Mouse (Mus musculus) forebrain, embryonic 16.5 days (tissue): ENCODE results near the gene Nsun2. TPM values are rescaled to one million over a fixed set of nuclear protein-coding genes. Genes with fewer than 3 reads are reported as not detected.

ENCODE experiments used
- ATAC-seq: fragments of 200-750 bp; cut with Nextera tagmentation; 2 replicates; pipeline ENCODE4 v1.8.0; 2017; ENCODE audit warnings: mild to moderate bottlenecking, moderate library complexity
- H3K27ac ChIP-seq: fragments of 300-500 bp; sonication (generic); 2 replicates; pipeline ENCODE4 v1.5.1; 2014; ENCODE audit warnings: low read length, control low read depth
- H3K27me3 ChIP-seq: fragments of 300-500 bp; sonication (generic); replicated peaks from 2 replicates; pipeline ENCODE4 v1.6.1; 2014; ENCODE audit warnings: low read length; ENCODE audit not compliant: control insufficient read depth, insufficient read depth
- H3K36me3 ChIP-seq: fragments of 300-500 bp; sonication (generic); 2 replicates; pipeline ENCODE4 v1.6.1; 2014; ENCODE audit not compliant: control insufficient read depth, insufficient read depth
- H3K4me1 ChIP-seq: fragments of 300-500 bp; sonication (generic); replicated peaks from 2 replicates; pipeline ENCODE4 v1.6.1; 2014; ENCODE audit warnings: low read length; ENCODE audit not compliant: control insufficient read depth, insufficient read depth
- H3K4me2 ChIP-seq: fragments of 300-500 bp; sonication (generic); 2 replicates; pipeline ENCODE4 v1.6.1; 2014; ENCODE audit warnings: mild to moderate bottlenecking, low read length, control low read depth
- H3K4me3 ChIP-seq: fragments of 300-500 bp; sonication (generic); replicated peaks from 2 replicates; pipeline ENCODE4 v1.5.1; 2014; ENCODE audit warnings: mild to moderate bottlenecking, low read length, control low read depth
- H3K9ac ChIP-seq: fragments of 300-500 bp; sonication (generic); replicated peaks from 2 replicates; pipeline ENCODE4 v1.6.1; 2014; ENCODE audit warnings: low read depth, low read length, control low read depth
- H3K9me3 ChIP-seq: fragments of 300-500 bp; sonication (generic); 2 replicates; pipeline ENCODE4 v1.6.1; 2016; ENCODE audit warnings: low read length; ENCODE audit not compliant: control insufficient read depth
- WGBS: fragments of 180-500 bp; shearing (Covaris S2); extraction: QIAGEN DNeasy Blood & Tissue Kit; methylation state at CpG from one replicate; pipeline ENCODE4 v1.1.7; 2014; 5-methylcytosine and 5-hydroxymethylcytosine counted together
- polyA plus RNA-seq: library from polyadenylated mRNA; unstranded; fragments of >200 nt; fragmentation: Nextera tagmentation; extraction: Ambion mirVana; gene quantifications from 2 replicates; pipeline ENCODE4 v1.2.1, GENCODE M21; 2015

Nsun2 gene
- polyA plus RNA-seq, 1 experiment from 2014 or later, result 90.8 TPM

DNA sequence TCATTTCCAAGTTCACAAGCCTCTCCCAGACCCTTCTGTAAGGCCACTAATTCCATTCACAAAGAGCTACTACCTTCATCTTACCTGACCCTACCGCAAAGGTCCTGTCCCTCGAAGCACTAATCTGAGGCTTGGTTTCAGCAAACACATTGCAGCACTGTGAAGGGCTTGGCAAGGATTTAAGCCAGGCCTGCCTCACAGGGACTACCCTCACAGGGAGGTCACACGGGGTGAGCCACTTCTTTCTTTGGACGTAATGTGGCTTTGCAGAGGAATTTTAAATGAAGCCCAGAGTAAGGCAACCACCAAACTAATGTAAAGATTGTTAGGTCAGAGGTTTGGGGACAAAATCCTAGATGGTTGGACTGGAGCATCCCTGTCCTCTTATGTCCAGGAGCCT is 107.0 kb downstream of the Nsun2 start:
- no peaks in the 10 kb centered on the region for H3K9me3 ChIP-seq
- no peak overlapping the region for H3K4me2 ChIP-seq
- 83% methylated on average over 4 of the region's 4 CpGs for WGBS
- H3K9ac ChIP-seq, result no peak overlapping the region
- no peak overlapping the region for H3K4me3 ChIP-seq
- no peak for ATAC-seq
- peaks cover 3% of the 10 kb centered on the region for H3K36me3 ChIP-seq
- H3K27me3 ChIP-seq, result no peaks in the 10 kb centered on the region
- no peak overlapping the region for H3K27ac ChIP-seq
- no peaks in the 10 kb centered on the region for H3K4me1 ChIP-seq

- 83% methylated on average over 3 of the region's 3 CpGs for WGBS
- no peak for ATAC-seq
- H3K4me2 ChIP-seq, result no peak overlapping the region
These were observed 107.5 kb downstream of the Nsun2 start for GRCm38 (mm10) chr13:69641017-69641416.

DNA sequence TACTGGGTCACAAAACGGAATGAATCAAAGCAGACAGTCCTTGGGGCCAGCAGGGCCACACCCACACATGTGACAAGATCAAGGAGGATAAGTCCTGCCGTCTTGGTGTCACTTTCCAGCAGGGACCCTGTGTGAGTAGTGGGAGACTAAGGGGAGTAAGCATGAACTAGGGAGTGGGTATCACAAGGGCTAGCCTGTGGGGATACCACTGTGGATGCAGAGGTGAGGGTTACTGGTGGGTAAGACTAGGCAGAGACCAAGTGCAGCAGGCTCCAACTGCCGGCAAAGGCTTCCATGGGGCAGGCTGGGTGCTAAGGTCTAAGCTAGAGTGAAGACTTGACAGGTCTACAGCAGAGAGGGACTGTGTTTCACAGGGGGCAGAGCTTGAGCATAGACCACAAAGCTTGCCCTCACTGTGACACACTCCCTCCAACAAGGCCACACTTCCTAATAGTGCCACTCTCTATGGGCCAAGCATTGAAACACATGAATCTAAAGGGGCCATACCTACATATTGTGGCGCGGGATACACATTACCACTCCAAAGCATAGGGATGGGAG is 109.2 kb downstream of the Nsun2 start:
- Histone ChIP-seq H3K9me3 (no peaks in the 10 kb centered on the region), H3K27ac (no peak overlapping the region), H3K4me3 (no peak overlapping the region), H3K9ac (no peak overlapping the region), H3K27me3 (no peaks in the 10 kb centered on the region), H3K36me3 (no peaks in the 10 kb centered on the region), H3K4me1 (no peaks in the 10 kb centered on the region), H3K4me2 (no peak overlapping the region)
- WGBS, result 81% methylated on average over 5 of the region's 5 CpGs
- ATAC-seq, result no peak

More at GRCm38 (mm10) chr13:69641017-69641416, 107.5 kb downstream of the Nsun2 start:
- H3K9me3 ChIP-seq, result no peaks in the 10 kb centered on the region
- H3K4me3 ChIP-seq, result no peak overlapping the region
- no peaks in the 10 kb centered on the region for H3K4me1 ChIP-seq
- H3K36me3 ChIP-seq, result no peaks in the 10 kb centered on the region
- no peak overlapping the region for H3K9ac ChIP-seq
- no peak overlapping the region for H3K27ac ChIP-seq
- H3K27me3 ChIP-seq, result no peaks in the 10 kb centered on the region

DNA sequence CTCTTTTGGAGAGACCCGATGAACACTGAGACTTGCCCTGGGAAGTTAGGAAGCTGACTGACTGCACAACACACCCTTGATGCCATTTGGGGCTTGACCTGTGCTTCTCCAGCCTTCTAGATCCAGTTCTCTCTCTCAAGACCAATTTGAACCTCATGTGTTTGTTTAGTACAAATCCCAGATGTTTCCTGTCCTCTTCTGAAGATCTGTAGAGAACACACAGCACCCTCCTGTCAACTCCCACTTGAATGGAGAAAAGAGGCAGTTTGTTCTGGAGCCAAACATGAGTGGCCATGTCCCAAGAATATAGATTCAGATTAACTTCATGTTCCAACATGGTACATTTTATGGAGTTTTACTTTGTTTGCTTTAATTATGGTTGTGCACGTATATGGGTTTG is 110.4 kb downstream of the Nsun2 start:
- Histone ChIP-seq H3K4me2 (no peak overlapping the region), H3K27ac (no peak overlapping the region), H3K27me3 (no peaks in the 10 kb centered on the region), H3K9me3 (no peaks in the 10 kb centered on the region), H3K4me3 (no peak overlapping the region), H3K9ac (no peak overlapping the region), H3K36me3 (no peaks in the 10 kb centered on the region), H3K4me1 (no peaks in the 10 kb centered on the region)
- 89% methylated on average over 2 of the region's 2 CpGs for WGBS
- no peak for ATAC-seq

DNA sequence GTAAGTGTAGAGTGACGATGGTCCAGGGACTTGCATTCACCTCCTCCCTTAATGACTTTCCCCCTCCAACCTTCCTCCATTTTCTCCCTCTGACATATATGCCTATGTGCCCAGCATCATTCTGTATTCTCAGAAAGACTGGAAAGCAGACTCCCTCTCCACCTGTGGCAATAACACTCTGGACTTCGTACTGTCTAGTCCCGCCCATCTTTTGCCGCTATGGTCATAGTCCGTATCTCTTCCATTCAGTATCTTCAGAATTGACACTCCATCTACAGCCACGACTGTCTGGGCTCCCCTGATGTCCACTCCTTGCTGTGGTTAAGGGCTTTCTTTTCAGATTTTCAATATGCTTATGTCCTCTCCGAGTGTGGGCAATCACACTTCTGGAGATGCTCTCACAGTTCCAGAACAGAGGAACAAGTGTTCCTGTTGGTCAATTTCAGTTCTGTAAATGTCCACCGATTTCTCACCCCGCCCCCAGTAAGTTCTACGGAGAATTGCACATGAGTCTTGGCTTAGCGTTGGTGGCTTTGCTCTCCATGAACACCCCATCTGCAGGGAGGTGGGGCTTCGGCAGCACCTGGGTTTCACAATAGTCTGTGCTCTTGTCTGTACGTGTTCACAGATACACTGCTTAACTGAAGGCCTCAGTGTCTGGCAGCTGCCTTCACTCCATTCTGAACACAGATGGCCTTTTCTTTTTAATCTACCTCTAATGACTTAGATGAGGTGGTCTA is 111.1 kb downstream of the Nsun2 start:
- Histone ChIP-seq H3K9me3 (no peaks in the 10 kb centered on the region), H3K4me3 (no peak overlapping the region), H3K4me1 (no peaks in the 10 kb centered on the region), H3K27me3 (no peaks in the 10 kb centered on the region), H3K4me2 (no peak overlapping the region), H3K9ac (no peak overlapping the region), H3K36me3 (no peaks in the 10 kb centered on the region), H3K27ac (no peak overlapping the region)
- ATAC-seq, result no peak
- 83% methylated on average over 13 of the region's 13 CpGs for WGBS

DNA sequence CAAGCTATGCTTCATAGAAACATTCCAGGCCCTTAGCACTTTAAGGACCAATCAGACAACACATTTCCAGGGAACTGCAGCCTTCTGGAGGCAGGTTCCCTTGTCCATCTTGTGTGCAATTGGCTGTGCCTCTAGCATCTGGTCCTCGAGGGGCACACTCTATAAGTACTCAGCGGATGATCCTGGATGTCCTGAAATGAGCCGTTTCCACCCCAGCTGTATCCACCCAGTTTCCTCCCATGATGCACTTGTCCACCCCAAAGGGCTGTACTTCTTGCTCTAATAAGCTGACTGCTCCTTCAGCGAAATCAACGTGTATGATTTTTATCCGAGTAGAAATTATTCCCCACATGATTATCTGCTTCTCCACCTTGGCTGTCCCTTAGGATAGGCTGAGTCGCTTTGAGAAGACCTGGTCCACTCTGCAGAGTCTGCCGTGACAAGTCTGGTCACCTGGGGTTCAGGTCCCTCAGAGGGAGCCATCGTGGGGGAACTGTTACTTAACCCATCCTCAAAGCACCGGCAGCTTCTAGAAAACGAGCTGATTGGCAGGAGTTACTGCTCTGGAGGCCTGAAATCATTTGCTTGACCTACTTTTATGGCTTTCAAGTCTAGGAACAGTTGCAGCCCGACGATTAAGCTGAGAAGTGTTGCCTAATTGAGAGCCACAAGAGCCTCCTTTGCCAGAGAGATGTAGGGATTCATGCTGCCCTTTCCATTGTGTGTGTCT is 112.3 kb downstream of the Nsun2 start:
- 73% methylated on average over 13 of the region's 13 CpGs for WGBS
- H3K36me3 ChIP-seq, result no peaks in the 10 kb centered on the region
- H3K4me1 ChIP-seq, result no peaks in the 10 kb centered on the region
- no peak overlapping the region for H3K4me3 ChIP-seq
- ATAC-seq, result no peak
- no peak overlapping the region for H3K4me2 ChIP-seq
- no peak overlapping the region for H3K27ac ChIP-seq
- H3K27me3 ChIP-seq, result no peaks in the 10 kb centered on the region
- H3K9ac ChIP-seq, result no peak overlapping the region
- H3K9me3 ChIP-seq, result no peaks in the 10 kb centered on the region

DNA sequence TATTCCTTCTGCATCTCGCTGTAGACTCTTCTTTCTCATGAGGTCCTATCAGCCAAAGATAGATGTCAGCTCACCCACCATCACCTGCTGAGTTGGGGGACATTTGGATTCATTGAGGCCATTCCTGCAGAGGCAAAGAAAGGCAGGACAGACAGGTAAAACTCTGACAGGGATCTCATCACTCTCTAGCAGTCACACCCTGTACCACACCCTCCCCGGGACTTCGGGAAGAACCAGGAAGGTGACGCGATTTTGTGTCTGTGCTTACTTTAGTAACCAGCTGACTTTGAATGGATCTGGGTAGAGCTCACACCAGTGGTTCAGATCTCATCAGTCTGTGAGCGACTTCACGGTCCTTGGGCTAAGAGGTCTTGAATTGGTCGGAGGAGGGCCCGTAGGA is 112.9 kb downstream of the Nsun2 start:
- H3K9me3 ChIP-seq, result no peaks in the 10 kb centered on the region
- 82% methylated on average over 9 of the region's 9 CpGs for WGBS

DNA sequence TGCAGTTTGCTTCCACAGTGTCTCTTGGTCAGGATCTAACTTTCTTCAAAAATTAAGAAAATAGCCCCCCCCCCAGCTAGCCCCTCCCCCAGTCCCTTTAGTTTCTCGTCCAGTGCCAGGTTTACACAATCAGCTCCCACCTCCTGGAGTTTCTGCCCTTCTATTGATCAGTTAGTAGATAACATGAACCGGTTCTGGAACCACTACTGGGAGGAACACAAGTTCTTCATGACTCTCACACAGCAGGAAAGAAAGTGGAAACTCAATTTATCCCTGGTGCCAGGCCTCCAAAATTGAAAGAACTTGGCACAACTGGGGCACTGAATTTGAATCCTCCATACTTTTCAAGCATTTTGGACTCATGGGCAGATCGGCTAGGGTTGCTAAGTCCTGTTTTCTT is 121.0 kb downstream of the Nsun2 start:
- Histone ChIP-seq H3K9me3 (no peaks in the 10 kb centered on the region), H3K27ac (no peak overlapping the region), H3K4me2 (no peak overlapping the region), H3K36me3 (no peaks in the 10 kb centered on the region), H3K4me3 (no peak overlapping the region), H3K27me3 (no peaks in the 10 kb centered on the region), H3K9ac (no peak overlapping the region), H3K4me1 (no peaks in the 10 kb centered on the region)
- 76% methylated on average over 3 of the region's 3 CpGs for WGBS
- no peak for ATAC-seq

More for the DNA sequence above, 112.9 kb downstream of the Nsun2 start:
- Histone ChIP-seq H3K4me1 (no peaks in the 10 kb centered on the region), H3K27ac (no peak overlapping the region), H3K36me3 (no peaks in the 10 kb centered on the region), H3K4me2 (no peak overlapping the region), H3K27me3 (no peaks in the 10 kb centered on the region), H3K4me3 (no peak overlapping the region), H3K9ac (no peak overlapping the region)
- no peak for ATAC-seq

GRCm38 (mm10) chr13:69672121-69672520 is 138.6 kb downstream of the Nsun2 start:
- H3K36me3 ChIP-seq, result no peaks in the 10 kb centered on the region
- H3K9ac ChIP-seq, result no peak overlapping the region
- H3K27me3 ChIP-seq, result no peaks in the 10 kb centered on the region
- no peak overlapping the region for H3K27ac ChIP-seq
- H3K9me3 ChIP-seq, result no peaks in the 10 kb centered on the region
- H3K4me2 ChIP-seq, result no peak overlapping the region
- no peak for ATAC-seq
- 87% methylated on average over 5 of the region's 5 CpGs for WGBS
- H3K4me1 ChIP-seq, result no peaks in the 10 kb centered on the region
- no peak overlapping the region for H3K4me3 ChIP-seq
